Mouse (Mus musculus): ENCODE results near the gene Cgnl1. TPM values are rescaled to one million over a fixed set of nuclear protein-coding genes. Genes with fewer than 3 reads are reported as not detected.

The Cgnl1 gene
- polyA plus RNA-seq, 1 experiment = 25.0 TPM

DNA sequence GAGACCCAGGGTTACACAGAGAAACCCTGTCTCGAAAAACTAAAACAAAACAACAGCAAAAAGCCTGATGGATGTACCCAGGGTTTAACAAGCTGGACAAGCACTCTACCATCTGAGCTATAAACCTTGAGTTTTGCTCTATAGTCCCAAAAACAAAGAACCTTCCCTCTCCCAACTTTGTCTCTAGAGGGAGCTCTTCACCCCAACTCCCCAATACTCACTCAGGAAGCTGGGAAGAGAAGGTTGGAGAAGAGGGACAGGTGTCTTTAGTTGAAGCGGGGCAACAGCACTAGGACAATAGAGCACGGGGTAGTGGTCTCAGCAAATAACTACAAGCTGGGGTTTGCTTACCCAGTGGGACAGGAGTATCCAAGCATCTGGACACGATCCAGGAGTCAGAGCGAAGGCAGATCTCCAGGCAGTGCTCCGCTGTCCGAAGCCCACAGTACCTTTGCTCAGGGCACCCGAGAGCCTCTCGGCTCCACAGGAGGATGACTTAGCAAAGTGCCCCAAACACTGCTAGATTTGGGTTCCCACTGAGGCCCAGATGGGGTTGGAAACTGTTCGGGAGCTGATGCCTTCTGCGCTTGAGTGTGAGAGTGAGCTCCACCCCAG lies 37.3 kb upstream of the Cgnl1 start:
- Histone ChIP-seq H3K27ac (ENCODE audit: insufficient read depth, low read length) (no peak overlapping the region), H3K4me1 (ENCODE audit: control insufficient read depth, insufficient read depth, low read length) (peaks cover 4% of the 10 kb centered on the region; the same call in 1 of the 2 replicates), H3K4me3 (replicated peaks; ENCODE audit: insufficient read depth, low read depth, low read length) (peak overlapping the region; percentile 36), H3K27me3 (ENCODE audit: control insufficient read depth, insufficient read depth, low read length) (no peaks in the 10 kb centered on the region)
- 30% methylated on average over 11 of the region's 11 CpGs for WGBS
- DNase-seq = peak; percentile 57 to 58
- no peak for TF ChIP-seq POLR2A (IDR thresholded peaks at IDR 0.05; ENCODE audit: borderline replicate concordance, insufficient read depth, low read length)
- TF ChIP-seq CTCF (IDR thresholded peaks at IDR 0.05; ENCODE audit: borderline replicate concordance, insufficient read depth, low read depth, low read length) = peak; percentile 65; the same call in 1 of the 2 replicates

DNA sequence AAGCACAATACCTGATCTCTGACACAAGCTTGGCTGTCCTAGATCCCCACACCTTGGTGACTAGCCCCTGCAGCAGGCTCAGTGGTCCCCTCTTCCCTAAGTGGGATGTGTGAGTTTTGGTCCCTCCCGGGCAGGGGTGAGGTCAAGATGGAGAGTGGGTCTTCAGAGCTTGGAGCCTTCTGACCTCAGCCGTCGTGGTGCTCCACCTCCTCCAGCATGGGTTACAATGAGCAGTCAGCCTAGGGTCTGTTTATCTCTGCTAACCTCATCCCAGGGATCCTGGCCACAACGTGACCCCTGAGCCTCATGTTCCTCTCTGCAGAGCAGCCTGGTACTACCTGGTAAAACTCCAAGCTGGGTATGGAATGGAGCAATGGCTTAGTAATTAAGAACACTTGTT lies 36.4 kb upstream of the Cgnl1 start:
- Histone ChIP-seq H3K27ac (ENCODE audit: insufficient read depth, low read length) (no peak overlapping the region), H3K4me3 (replicated peaks; ENCODE audit: insufficient read depth, low read depth, low read length) (no peak overlapping the region), H3K27me3 (ENCODE audit: control insufficient read depth, insufficient read depth, low read length) (no peaks in the 10 kb centered on the region), H3K4me1 (ENCODE audit: control insufficient read depth, insufficient read depth, low read length) (peaks cover 4% of the 10 kb centered on the region; the same call in 1 of the 2 replicates)
- TF ChIP-seq POLR2A (IDR thresholded peaks at IDR 0.05; ENCODE audit: borderline replicate concordance, insufficient read depth, low read length) (no peak), CTCF (IDR thresholded peaks at IDR 0.05; ENCODE audit: borderline replicate concordance, insufficient read depth, low read depth, low read length) (no peak)
- no peak for DNase-seq
- 78% methylated on average over 4 of the region's 4 CpGs for WGBS

DNA sequence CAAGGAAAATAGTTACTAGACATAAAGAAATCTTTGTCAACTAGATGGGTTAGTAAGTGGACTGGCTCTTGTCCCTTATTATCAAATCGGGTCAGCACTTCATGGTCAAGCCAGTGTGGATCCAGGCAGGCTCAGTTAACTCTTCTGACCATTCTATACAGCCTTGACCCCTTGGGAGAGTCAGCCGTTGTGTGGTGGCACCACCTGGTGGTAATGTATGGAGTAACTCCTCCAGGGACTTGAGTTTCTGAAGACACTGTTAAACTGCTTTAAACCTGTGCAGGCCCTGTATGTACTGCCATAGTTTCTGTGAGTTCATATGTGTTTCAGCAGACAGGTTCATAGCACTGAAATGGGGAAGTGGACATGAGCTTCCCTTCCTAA lies 35.0 kb upstream of the Cgnl1 start:
- 1% methylated on average over 2 of the region's 2 CpGs for WGBS
- no peak overlapping the region for H3K27ac ChIP-seq (ENCODE audit: insufficient read depth, low read length)
- H3K4me1 ChIP-seq (ENCODE audit: control insufficient read depth, insufficient read depth, low read length) = peaks cover 4% of the 10 kb centered on the region; the same call in 1 of the 2 replicates
- H3K27me3 ChIP-seq (ENCODE audit: control insufficient read depth, insufficient read depth, low read length) = no peaks in the 10 kb centered on the region
- H3K4me3 ChIP-seq (replicated peaks; ENCODE audit: insufficient read depth, low read depth, low read length) = no peak overlapping the region
- peak; percentile 85 to 92 for DNase-seq
- peak; percentile 99 for TF ChIP-seq CTCF (IDR thresholded peaks at IDR 0.05; ENCODE audit: borderline replicate concordance, insufficient read depth, low read depth, low read length)
- no peak for TF ChIP-seq POLR2A (IDR thresholded peaks at IDR 0.05; ENCODE audit: borderline replicate concordance, insufficient read depth, low read length)

DNA sequence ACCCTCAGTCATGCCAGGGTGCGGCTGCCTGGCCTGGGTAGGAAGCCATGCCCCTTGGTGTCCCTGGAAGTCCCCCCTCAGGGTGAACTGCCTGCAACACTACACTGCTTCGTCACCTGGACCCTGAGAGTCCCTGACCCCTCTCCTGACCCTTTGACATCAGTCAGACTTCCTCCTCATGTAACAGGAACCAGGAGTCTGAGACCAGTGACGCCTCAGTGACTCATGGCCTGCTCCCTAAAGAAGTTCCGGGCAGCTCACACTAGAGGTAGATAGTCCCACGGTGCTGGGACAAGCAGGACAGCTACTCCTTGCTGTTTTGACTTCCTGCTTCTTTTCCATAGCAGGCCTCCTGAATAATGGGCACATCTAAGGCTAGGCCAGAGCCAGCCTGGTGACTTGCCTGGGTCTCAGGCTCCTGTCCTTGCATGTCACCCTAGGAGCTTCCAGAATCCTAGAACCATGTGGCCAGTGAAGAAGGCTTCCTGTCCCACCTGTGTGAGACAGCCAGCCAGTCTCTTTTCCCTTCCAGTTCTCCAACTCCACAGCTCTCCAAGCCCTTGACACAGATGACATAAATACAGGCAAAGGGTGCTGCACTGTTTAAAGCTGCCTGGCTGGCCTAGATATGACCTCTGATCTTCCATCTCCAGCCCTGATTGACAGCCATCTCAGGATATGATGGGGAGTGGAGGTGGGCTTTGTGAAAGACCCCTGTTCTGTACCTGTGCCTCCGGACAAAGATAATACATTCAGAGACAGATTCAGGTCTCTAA lies 34.4 kb upstream of the Cgnl1 start:
- TF ChIP-seq POLR2A (IDR thresholded peaks at IDR 0.05; ENCODE audit: borderline replicate concordance, insufficient read depth, low read length) (no peak), CTCF (IDR thresholded peaks at IDR 0.05; ENCODE audit: borderline replicate concordance, insufficient read depth, low read depth, low read length) (no peak)
- Histone ChIP-seq H3K4me3 (replicated peaks; ENCODE audit: insufficient read depth, low read depth, low read length) (no peak overlapping the region), H3K4me1 (ENCODE audit: control insufficient read depth, insufficient read depth, low read length) (peaks cover 4% of the 10 kb centered on the region; the same call in 1 of the 2 replicates), H3K27me3 (ENCODE audit: control insufficient read depth, insufficient read depth, low read length) (no peaks in the 10 kb centered on the region), H3K27ac (ENCODE audit: insufficient read depth, low read length) (no peak overlapping the region)
- no peak for DNase-seq
- 83% methylated on average over 6 of the region's 6 CpGs for WGBS

DNA sequence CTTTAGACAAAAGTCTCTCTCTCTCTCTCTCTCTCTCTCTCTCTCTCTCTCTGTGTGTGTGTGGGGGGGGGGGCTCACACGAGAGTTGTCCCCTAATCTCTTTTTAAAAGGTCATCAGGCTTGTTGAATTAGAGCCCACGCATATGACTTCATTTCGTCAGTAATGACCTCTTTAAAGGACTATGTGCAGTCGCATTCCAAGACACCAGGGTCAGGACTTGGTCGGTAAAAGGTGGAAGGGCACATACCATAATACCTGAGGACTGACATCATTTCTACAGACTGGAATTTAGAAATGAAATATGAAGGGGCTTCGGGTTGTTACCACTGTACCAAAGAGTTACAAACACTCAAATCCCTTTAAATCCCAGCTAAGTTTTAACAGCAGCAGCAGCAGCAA lies 32.7 kb upstream of the Cgnl1 start:
- Histone ChIP-seq H3K4me3 (replicated peaks; ENCODE audit: insufficient read depth, low read depth, low read length) (no peak overlapping the region), H3K27me3 (ENCODE audit: control insufficient read depth, insufficient read depth, low read length) (no peaks in the 10 kb centered on the region), H3K4me1 (ENCODE audit: control insufficient read depth, insufficient read depth, low read length) (peaks cover 6% of the 10 kb centered on the region), H3K27ac (ENCODE audit: insufficient read depth, low read length) (no peak overlapping the region)
- TF ChIP-seq POLR2A (IDR thresholded peaks at IDR 0.05; ENCODE audit: borderline replicate concordance, insufficient read depth, low read length) (no peak), CTCF (IDR thresholded peaks at IDR 0.05; ENCODE audit: borderline replicate concordance, insufficient read depth, low read depth, low read length) (no peak)
- DNase-seq = no peak
- WGBS = 83% methylated on average over 6 of the region's 6 CpGs

DNA sequence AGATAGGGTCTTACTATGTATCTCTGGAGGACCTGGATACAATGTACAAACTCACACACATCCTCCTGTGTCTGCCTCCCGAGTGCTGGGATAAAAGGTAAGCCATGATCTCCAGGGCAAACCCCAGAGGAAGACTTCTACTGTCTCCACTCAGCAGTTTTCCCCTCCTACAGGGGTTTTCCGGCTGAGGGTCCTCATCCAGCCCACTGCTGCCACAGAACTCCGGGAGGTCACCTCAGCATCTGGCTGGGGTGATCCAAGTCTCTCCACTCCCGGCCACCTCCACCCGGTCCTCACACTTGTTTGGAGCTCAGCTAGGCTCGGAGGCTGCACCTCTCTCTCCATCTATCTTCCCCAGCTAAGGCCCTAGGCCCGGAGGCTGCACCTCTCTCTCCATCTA lies 31.9 kb upstream of the Cgnl1 start:
- TF ChIP-seq POLR2A (IDR thresholded peaks at IDR 0.05; ENCODE audit: borderline replicate concordance, insufficient read depth, low read length) (no peak), CTCF (IDR thresholded peaks at IDR 0.05; ENCODE audit: borderline replicate concordance, insufficient read depth, low read depth, low read length) (no peak)
- peaks cover 6% of the 10 kb centered on the region for H3K4me1 ChIP-seq (ENCODE audit: control insufficient read depth, insufficient read depth, low read length)
- no peak overlapping the region for H3K4me3 ChIP-seq (replicated peaks; ENCODE audit: insufficient read depth, low read depth, low read length)
- WGBS = 87% methylated on average over 7 of the region's 7 CpGs
- H3K27me3 ChIP-seq (ENCODE audit: control insufficient read depth, insufficient read depth, low read length) = no peaks in the 10 kb centered on the region
- H3K27ac ChIP-seq (ENCODE audit: insufficient read depth, low read length) = no peak overlapping the region
- DNase-seq = no peak

DNA sequence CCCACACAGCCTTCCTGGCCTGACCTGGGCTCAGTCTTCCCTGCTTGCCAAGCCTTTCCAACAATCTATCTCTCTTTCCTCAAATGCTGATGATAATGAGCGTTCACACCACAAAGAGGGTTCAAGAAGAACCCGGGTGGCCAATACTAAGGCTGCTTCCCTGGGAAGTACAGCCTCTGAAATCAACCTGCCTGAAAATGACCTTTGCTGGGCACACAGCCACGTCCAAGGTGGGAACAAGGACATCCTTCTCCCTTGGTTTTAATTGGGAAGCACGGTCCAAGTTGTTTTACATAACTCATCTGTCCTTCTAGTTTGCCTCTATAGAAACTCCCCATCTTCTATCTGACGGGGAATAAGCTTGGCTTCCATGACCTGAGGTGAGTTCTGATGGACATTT lies 28.2 kb upstream of the Cgnl1 start:
- H3K27ac ChIP-seq (ENCODE audit: insufficient read depth, low read length) = no peak overlapping the region
- no peak overlapping the region for H3K4me3 ChIP-seq (replicated peaks; ENCODE audit: insufficient read depth, low read depth, low read length)
- no peak for DNase-seq
- TF ChIP-seq CTCF (IDR thresholded peaks at IDR 0.05; ENCODE audit: borderline replicate concordance, insufficient read depth, low read depth, low read length) (no peak), POLR2A (IDR thresholded peaks at IDR 0.05; ENCODE audit: borderline replicate concordance, insufficient read depth, low read length) (no peak)
- peaks cover 3% of the 10 kb centered on the region; the same call in 1 of the 2 replicates for H3K4me1 ChIP-seq (ENCODE audit: control insufficient read depth, insufficient read depth, low read length)
- 90% methylated on average over 5 of the region's 5 CpGs for WGBS
- H3K27me3 ChIP-seq (ENCODE audit: control insufficient read depth, insufficient read depth, low read length) = no peaks in the 10 kb centered on the region

DNA sequence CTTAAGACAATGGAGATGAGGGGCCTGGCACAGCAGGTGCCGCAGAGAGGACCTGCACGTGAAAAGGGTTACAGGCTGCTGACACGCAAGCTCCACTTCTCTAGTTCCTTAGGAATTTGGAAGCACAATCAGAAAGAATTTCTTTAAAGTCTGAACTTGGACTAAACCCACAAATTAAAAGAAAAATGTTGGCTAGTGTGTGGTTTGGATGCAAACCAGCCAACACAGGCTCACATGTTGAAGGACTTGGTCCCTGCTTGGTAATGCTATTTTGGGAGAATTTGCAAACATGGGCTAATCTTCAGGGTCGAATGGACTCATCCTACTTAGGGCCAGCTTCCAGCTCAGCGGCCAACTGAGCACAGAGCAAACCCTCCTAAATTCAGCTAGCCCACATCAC lies 26.8 kb upstream of the Cgnl1 start:
- WGBS = 59% methylated on average over 5 of the region's 5 CpGs
- Histone ChIP-seq H3K27me3 (ENCODE audit: control insufficient read depth, insufficient read depth, low read length) (no peaks in the 10 kb centered on the region), H3K27ac (ENCODE audit: insufficient read depth, low read length) (no peak overlapping the region), H3K4me3 (replicated peaks; ENCODE audit: insufficient read depth, low read depth, low read length) (no peak overlapping the region), H3K4me1 (ENCODE audit: control insufficient read depth, insufficient read depth, low read length) (peaks cover 3% of the 10 kb centered on the region; the same call in 1 of the 2 replicates)
- no peak for DNase-seq
- no peak for TF ChIP-seq POLR2A (IDR thresholded peaks at IDR 0.05; ENCODE audit: borderline replicate concordance, insufficient read depth, low read length)
- no peak for TF ChIP-seq CTCF (IDR thresholded peaks at IDR 0.05; ENCODE audit: borderline replicate concordance, insufficient read depth, low read depth, low read length)
